Mouse (Mus musculus) CH12.LX (cell line): ENCODE measurements around the gene Gm20388. TPM values are rescaled to one million over a fixed set of nuclear protein-coding genes. Genes with fewer than 3 reads are reported as not detected.

Experiments used
- DNase-seq: peaks from one replicate; pipeline ENCODE4 v3.0.0-alpha.2; 2013; ENCODE audit errors: extremely low read depth
- H3K27ac ChIP-seq: 2 replicates; pipeline ENCODE4 v1.5.1; 2012; ENCODE audit warnings: low read depth, mild to moderate bottlenecking, control low read depth, moderate library complexity; ENCODE audit not compliant: insufficient read depth
- H3K27me3 ChIP-seq: replicated peaks from 2 replicates; pipeline ENCODE3; 2012; ENCODE audit warnings: inconsistent platforms
- H3K36me3 ChIP-seq, 2 experiments: replicated peaks in 1 of 2; 2 replicates each; pipeline versions ENCODE3 to v1.6.1; 2012; ENCODE audit warnings: inconsistent platforms in 1 of 2, low read length in 1 of 2, mild to moderate bottlenecking in 1 of 2, mixed read lengths in 1 of 2, moderate library complexity in 1 of 2; ENCODE audit not compliant: control insufficient read depth in 1 of 2, insufficient read depth in 1 of 2
- H3K4me1 ChIP-seq, 2 experiments: 2 replicates each; pipeline ENCODE4 v1.6.1; 2012; ENCODE audit warnings: inconsistent platforms in 1 of 2, moderate library complexity in 1 of 2; ENCODE audit not compliant: insufficient read depth in 2 of 2, control insufficient read depth in 1 of 2
- H3K4me2 ChIP-seq: 2 replicates; pipeline ENCODE4 v1.6.1; 2012; ENCODE audit warnings: low read depth, mild to moderate bottlenecking, control low read depth; ENCODE audit not compliant: poor library complexity, insufficient read depth, severe bottlenecking
- H3K4me3 ChIP-seq, 3 experiments: fragments of 150-350 bp in 1 of 3; sonication (generic) in 1 of 3; replicated peaks in 1 of 3; 2 replicates each; pipeline versions ENCODE3 to v1.5.1; 2011 to 2012; ENCODE audit warnings: low read depth in 2 of 3, low read length in 2 of 3, mild to moderate bottlenecking in 2 of 3, moderate library complexity in 2 of 3, control low read depth in 1 of 3, improper control_type of control experiment in 1 of 3, inconsistent platforms in 1 of 3, mixed read lengths in 1 of 3; ENCODE audit not compliant: poor library complexity in 1 of 3
- H3K79me2 ChIP-seq: replicated peaks from 2 replicates; pipeline ENCODE4 v1.6.1; 2012; ENCODE audit warnings: mild to moderate bottlenecking, moderate library complexity; ENCODE audit not compliant: control insufficient read depth, poor library complexity, insufficient read depth, severe bottlenecking; ENCODE audit errors: extremely low read depth
- H3K9ac ChIP-seq: 2 replicates; pipeline ENCODE4 v1.6.1; 2012; ENCODE audit warnings: low read depth, mild to moderate bottlenecking, control low read depth, moderate library complexity; ENCODE audit not compliant: insufficient read depth
- H3K9me3 ChIP-seq: replicated peaks from 2 replicates; pipeline ENCODE3; 2012; ENCODE audit warnings: low read length, inconsistent platforms, mixed read lengths
- BHLHE40 ChIP-seq: IDR thresholded peaks from 2 replicates; pipeline ENCODE4 v1.6.1; 2011; ENCODE audit warnings: mild to moderate bottlenecking, low read depth, low read length, improper control_type of control experiment
- CHD1 ChIP-seq: IDR thresholded peaks from 2 replicates; pipeline ENCODE4 v1.6.1; 2012; ENCODE audit warnings: low read depth, low read length, improper control_type of control experiment, inconsistent platforms
- CHD2 ChIP-seq: IDR thresholded peaks from 2 replicates; pipeline ENCODE4 v1.6.1; 2011; ENCODE audit warnings: low read length, improper control_type of control experiment
- CTCF ChIP-seq, 2 experiments: IDR thresholded peaks in 1 of 2; conservative IDR thresholded peaks in 1 of 2; 2 replicates each; pipeline ENCODE4 v1.5.1; 2011 to 2012; ENCODE audit warnings: low read depth in 2 of 2, low read length in 2 of 2, improper control_type of control experiment in 1 of 2, inconsistent platforms in 1 of 2, mild to moderate bottlenecking in 1 of 2, moderate library complexity in 1 of 2
- E2F4 ChIP-seq: IDR thresholded peaks from 2 replicates; pipeline ENCODE4 v1.6.1; 2011; ENCODE audit warnings: low read depth, low read length, improper control_type of control experiment; ENCODE audit not compliant: insufficient replicate concordance
- ELF1 ChIP-seq: IDR thresholded peaks from 2 replicates; pipeline ENCODE4 v1.6.1; 2014; ENCODE audit warnings: low read depth, mild to moderate bottlenecking, inconsistent platforms, low read length, improper control_type of control experiment
- EP300 ChIP-seq: IDR thresholded peaks from 2 replicates; pipeline ENCODE4 v1.6.1; 2011; ENCODE audit warnings: low read length, improper control_type of control experiment
- ETS1 ChIP-seq: conservative IDR thresholded peaks from 2 replicates; pipeline ENCODE4 v1.6.1; 2012; ENCODE audit warnings: low read depth, mild to moderate bottlenecking, inconsistent platforms, low read length, improper control_type of control experiment, moderate library complexity
- GABPA ChIP-seq: IDR thresholded peaks from 2 replicates; pipeline ENCODE4 v1.6.1; 2012; ENCODE audit warnings: low read depth, low read length, improper control_type of control experiment, inconsistent platforms; ENCODE audit not compliant: insufficient replicate concordance
- HCFC1 ChIP-seq: IDR thresholded peaks from 2 replicates; pipeline ENCODE4 v1.6.1; 2012; ENCODE audit warnings: low read depth, mild to moderate bottlenecking, inconsistent platforms, low read length, improper control_type of control experiment
- IRF4 ChIP-seq: IDR thresholded peaks from 2 replicates; pipeline ENCODE4 v1.6.1; 2014; ENCODE audit warnings: low read depth, mild to moderate bottlenecking, inconsistent platforms, low read length, improper control_type of control experiment
- JUN ChIP-seq: IDR thresholded peaks from 2 replicates; pipeline ENCODE4 v1.6.1; 2011; ENCODE audit warnings: low read depth, mild to moderate bottlenecking, low read length, improper control_type of control experiment, moderate library complexity; ENCODE audit not compliant: insufficient read depth
- JUND ChIP-seq: conservative IDR thresholded peaks from 2 replicates; pipeline ENCODE4 v1.6.1; 2011; ENCODE audit warnings: low read depth, low read length, improper control_type of control experiment
- KAT2A ChIP-seq: IDR thresholded peaks from 2 replicates; pipeline ENCODE4 v1.6.1; 2012; ENCODE audit warnings: low read length, improper control_type of control experiment, inconsistent platforms; ENCODE audit not compliant: insufficient replicate concordance
- MAFK ChIP-seq: IDR thresholded peaks from 2 replicates; pipeline ENCODE4 v1.6.1; 2011; ENCODE audit warnings: low read length, improper control_type of control experiment; ENCODE audit not compliant: insufficient replicate concordance
- MAX ChIP-seq: IDR thresholded peaks from 2 replicates; pipeline ENCODE4 v1.6.1; 2011; ENCODE audit warnings: low read length, improper control_type of control experiment
- MAZ ChIP-seq: IDR thresholded peaks from 2 replicates; pipeline ENCODE4 v1.6.1; 2012; ENCODE audit warnings: low read depth, mild to moderate bottlenecking, inconsistent platforms, low read length, improper control_type of control experiment, moderate library complexity
- MEF2A ChIP-seq: IDR thresholded peaks from 2 replicates; pipeline ENCODE4 v1.6.1; 2014; ENCODE audit warnings: low read depth, mild to moderate bottlenecking, inconsistent platforms, low read length, improper control_type of control experiment, borderline replicate concordance
- MXI1 ChIP-seq: IDR thresholded peaks from 2 replicates; pipeline ENCODE4 v1.6.1; 2011; ENCODE audit warnings: mild to moderate bottlenecking, low read depth, low read length, improper control_type of control experiment
- MYC ChIP-seq: IDR thresholded peaks from 2 replicates; pipeline ENCODE4 v1.6.1; 2011; ENCODE audit warnings: low read depth, mild to moderate bottlenecking, improper control_type of control experiment, low read length
- NELFE ChIP-seq: IDR thresholded peaks from 2 replicates; pipeline ENCODE4 v1.6.1; 2011; ENCODE audit warnings: low read depth, low read length, improper control_type of control experiment
- NRF1 ChIP-seq: IDR thresholded peaks from 2 replicates; pipeline ENCODE4 v1.6.1; 2014; ENCODE audit warnings: low read depth, mild to moderate bottlenecking, inconsistent platforms, low read length, improper control_type of control experiment, moderate library complexity
- PAX5 ChIP-seq: IDR thresholded peaks from 2 replicates; pipeline ENCODE4 v1.6.1; 2012; ENCODE audit warnings: low read length, inconsistent platforms, mixed read lengths
- POLR2A ChIP-seq: IDR thresholded peaks from 2 replicates; pipeline ENCODE4 v1.6.1; 2011; ENCODE audit warnings: low read depth, mild to moderate bottlenecking, improper control_type of control experiment, low read length
- POLR2AphosphoS2 ChIP-seq: IDR thresholded peaks from 2 replicates; pipeline ENCODE4 v1.6.1; 2011; ENCODE audit warnings: low read depth, low read length, improper control_type of control experiment
- RAD21 ChIP-seq: IDR thresholded peaks from 2 replicates; pipeline ENCODE4 v1.6.1; 2011; ENCODE audit warnings: low read depth, mild to moderate bottlenecking, low read length, improper control_type of control experiment, moderate library complexity
- RCOR1 ChIP-seq: conservative IDR thresholded peaks from 2 replicates; pipeline ENCODE4 v1.6.1; 2012; ENCODE audit warnings: low read depth, mild to moderate bottlenecking, inconsistent platforms, low read length, improper control_type of control experiment
- SIN3A ChIP-seq: IDR thresholded peaks from 2 replicates; pipeline ENCODE4 v1.6.1; 2012; ENCODE audit warnings: low read length, improper control_type of control experiment, inconsistent platforms
- TBP ChIP-seq: conservative IDR thresholded peaks from 2 replicates; pipeline ENCODE4 v1.6.1; 2011; ENCODE audit warnings: low read depth, low read length, improper control_type of control experiment
- TCF12 ChIP-seq: IDR thresholded peaks from 2 replicates; pipeline ENCODE4 v1.6.1; 2014; ENCODE audit warnings: low read depth, mild to moderate bottlenecking, inconsistent platforms, low read length, improper control_type of control experiment
- UBTF ChIP-seq: IDR thresholded peaks from 2 replicates; pipeline ENCODE4 v1.6.1; 2012; ENCODE audit warnings: low read depth, mild to moderate bottlenecking, inconsistent platforms, low read length, improper control_type of control experiment, moderate library complexity
- USF1 ChIP-seq: IDR thresholded peaks from 2 replicates; pipeline ENCODE4 v1.6.1; 2014; ENCODE audit warnings: low read depth, mild to moderate bottlenecking, inconsistent platforms, low read length, improper control_type of control experiment
- USF2 ChIP-seq: conservative IDR thresholded peaks from 2 replicates; pipeline ENCODE4 v1.6.1; 2011; ENCODE audit warnings: low read depth, low read length, improper control_type of control experiment
- ZC3H11A ChIP-seq: IDR thresholded peaks from 2 replicates; pipeline ENCODE4 v1.6.1; 2012; ENCODE audit warnings: low read depth, mild to moderate bottlenecking, inconsistent platforms, low read length, improper control_type of control experiment
- ZKSCAN1 ChIP-seq: IDR thresholded peaks from 2 replicates; pipeline ENCODE4 v1.6.1; 2012; ENCODE audit warnings: low read depth, inconsistent platforms, low read length, improper control_type of control experiment, borderline replicate concordance
- ZMIZ1 ChIP-seq: IDR thresholded peaks from 2 replicates; pipeline ENCODE4 v1.6.1; 2012; ENCODE audit warnings: low read depth, mild to moderate bottlenecking, inconsistent platforms, low read length, improper control_type of control experiment
- ZNF384 ChIP-seq: IDR thresholded peaks from 2 replicates; pipeline ENCODE4 v1.6.1; 2012; ENCODE audit warnings: low read depth, low read length, improper control_type of control experiment, inconsistent platforms
- dilution Hi-C: fragments of 300-500 bp; cut with MboI; formaldehyde crosslinking; loops from 2 replicates; pipeline ENCODE4 v1.14.3; 2020; ENCODE audit warnings: low sequenced_read_pairs; ENCODE audit not compliant: extremely low pct_unique_long_range_greater_than_20kb, extremely low pct_ligation_motif_present
- in situ Hi-C: fragments of 300-500 bp; cut with MboI; formaldehyde crosslinking; loops from 3 replicates; pipeline ENCODE4 v1.14.3; 2019; ENCODE audit warnings: low sequenced_read_pairs, low pct_ligation_motif_present, low pct_unique_long_range_greater_than_20kb, mixed read lengths
- polyA plus RNA-seq: library from polyadenylated mRNA; unstranded; fragments of >175 nt; gene quantifications from 2 replicates; pipeline ENCODE4 v1.2.1, GENCODE M21; 2012; ENCODE audit warnings: low read depth; ENCODE audit not compliant: insufficient read length
- total RNA-seq, 2 experiments: library from RNA; depleted of rRNA; stranded (reverse); fragments of 300-350 nt in 1 of 2; fragments of >200 nt in 1 of 2; gene quantifications; 2 replicates each; pipeline ENCODE4 v1.2.3; 2012 to 2014

The Gm20388 gene
- total and polyA plus RNA-seq, 3 experiments: 14.8 to 26.3 (median 22.2) TPM

GRCm38 (mm10) chr8:121948321-121949145 is 2037.9 kb downstream of the Gm20388 start:
- Histone ChIP-seq H3K4me3 (peak overlapping the region; percentile 54 to 63 (median 59)), H3K27me3 (peaks cover 24% of the 10 kb centered on the region), H3K79me2 (peaks cover 26% of the 10 kb centered on the region), H3K4me2 (peak overlapping the region; percentile 69), H3K4me1 (peaks cover 8 to 32% of the 10 kb centered on the region in 2 experiments), H3K27ac (peak overlapping the region; percentile 79), H3K36me3 (peaks cover 4 to 13% of the 10 kb centered on the region in 2 experiments), H3K9ac (peak overlapping the region; percentile 78), H3K9me3 (no peaks in the 10 kb centered on the region)
- peak; percentile 85 for DNase-seq
- in situ Hi-C loops (loop anchor here (10.0 kb wide), 1 partner anchor 364 kb away; no protein-coding TSS in a partner anchor), dilution Hi-C loops (no loop called here)
- TF ChIP-seq E2F4 (no peak), MAX (peak; percentile 74), ZC3H11A (no peak), TBP (0 out of 2 replicates have a peak, but pooled peaks have one; percentile 41), GABPA (peak; percentile 39), UBTF (0 out of 2 replicates have a peak, but pooled peaks have one; percentile 26), RAD21 (no peak), POLR2A (peak; percentile 54), BHLHE40 (peak; percentile 74), MXI1 (peak; percentile 58; the same call in 1 of the 2 replicates), KAT2A (0 out of 2 replicates have a peak, but pooled peaks have one; percentile 37), NRF1 (peak; percentile 83), NELFE (0 out of 2 replicates have a peak, but pooled peaks have one; percentile 9), SIN3A (peak; percentile 65), EP300 (peak; percentile 87), TCF12 (0 out of 2 replicates have a peak, but pooled peaks have one; percentile 44), POLR2AphosphoS2 (no peak), JUND (peak; percentile 99), ZMIZ1 (no peak; the same call in 1 of the 2 replicates), MYC (peak; percentile 80), PAX5 (no peak), ELF1 (0 out of 2 replicates have a peak, but pooled peaks have one; percentile 4), MAFK (peak; percentile 26; the same call in 1 of the 2 replicates), CHD1 (peak; percentile 57; the same call in 1 of the 2 replicates), IRF4 (peak; percentile 75; the same call in 1 of the 2 replicates), MAZ (0 out of 2 replicates have a peak, but pooled peaks have one; percentile 56), ZNF384 (no peak), ETS1 (peak; percentile 89), CHD2 (no peak; the same call in 1 of the 2 replicates), CTCF (conservative IDR thresholded peaks at IDR 0.05 in 1 of 2, IDR thresholded peaks at IDR 0.05 in 1 of 2; ENCODE audit: low read depth in 2 of 2, low read length in 2 of 2) (no peak), ZKSCAN1 (no peak), USF2 (no peak), HCFC1 (no peak; the same call in 1 of the 2 replicates), USF1 (no peak), JUN (peak; percentile 100), MEF2A (0 out of 2 replicates have a peak, but pooled peaks have one; percentile 34), RCOR1 (0 out of 2 replicates have a peak, but pooled peaks have one; percentile 43)
